Mouse (Mus musculus) thymus, postnatal 36 days (tissue): ENCODE results near the gene Sowahb.

Experiments
- DNase-seq, 2 experiments: peaks; one replicate each; pipeline ENCODE4 v3.0.0; 2022; ENCODE audit warnings: mixed read lengths in 2 of 2

Sowahb gene

GRCm38 (mm10) chr5:93044584-93045370, at the start of gene Sowahb:
Gene Sowahb, minus strand, starts transcription at chr5:93045022.
- DNase-seq, result peak; percentile 7

DNA sequence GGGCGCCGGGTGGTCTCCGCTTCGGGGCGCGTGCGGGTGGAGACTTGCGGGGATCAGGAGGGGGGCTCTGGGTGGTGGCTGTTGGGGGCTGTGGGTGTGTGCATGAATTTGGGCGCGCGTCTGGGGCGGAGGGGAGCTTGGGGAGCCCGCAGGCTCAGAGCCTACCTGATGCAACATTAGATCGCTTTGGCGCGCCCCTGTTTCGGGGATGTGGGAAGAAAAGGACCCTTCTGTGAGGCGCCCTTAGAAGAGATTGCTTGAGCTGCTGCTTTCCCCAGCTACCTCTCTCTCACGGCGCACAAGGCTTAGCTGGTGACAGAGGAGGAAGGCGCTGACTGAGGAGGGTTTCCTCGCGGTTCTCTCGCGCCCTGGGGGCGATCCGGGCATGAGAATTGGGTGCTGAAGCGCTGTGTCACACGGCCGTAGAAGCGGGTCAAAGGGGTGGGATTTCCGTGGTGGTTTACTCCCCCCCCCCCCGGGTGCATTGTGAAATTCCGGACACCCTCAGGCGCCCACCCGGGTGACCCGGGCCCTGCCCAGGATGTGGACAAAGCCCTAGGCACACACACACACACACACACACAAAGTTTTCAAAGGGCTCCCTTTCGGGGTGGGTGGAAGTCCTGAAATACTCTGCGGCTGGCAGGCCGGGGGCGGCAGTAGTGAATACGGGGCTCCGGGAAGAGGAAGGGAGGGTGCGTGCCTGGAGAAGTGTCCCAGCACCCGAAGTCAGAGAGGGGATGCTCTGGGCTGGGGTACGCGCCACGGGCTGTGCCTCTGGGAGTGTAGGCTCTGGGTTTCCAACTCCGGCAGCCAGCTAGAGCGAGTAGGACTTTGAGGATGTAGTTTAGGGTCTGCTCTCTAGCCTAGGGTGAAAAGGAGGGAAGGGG, 49.1 kb upstream of the Sowahb start:
- DNase-seq, result peak; percentile 53 to 61

GRCm38 (mm10) chr5:93092857-93093622, 48.2 kb upstream of the Sowahb start, which contains the start of gene Sept11:
Gene Sept11, plus strand, starts transcription at chr5:93093437.
- peak; percentile 90 to 92 for DNase-seq

DNA sequence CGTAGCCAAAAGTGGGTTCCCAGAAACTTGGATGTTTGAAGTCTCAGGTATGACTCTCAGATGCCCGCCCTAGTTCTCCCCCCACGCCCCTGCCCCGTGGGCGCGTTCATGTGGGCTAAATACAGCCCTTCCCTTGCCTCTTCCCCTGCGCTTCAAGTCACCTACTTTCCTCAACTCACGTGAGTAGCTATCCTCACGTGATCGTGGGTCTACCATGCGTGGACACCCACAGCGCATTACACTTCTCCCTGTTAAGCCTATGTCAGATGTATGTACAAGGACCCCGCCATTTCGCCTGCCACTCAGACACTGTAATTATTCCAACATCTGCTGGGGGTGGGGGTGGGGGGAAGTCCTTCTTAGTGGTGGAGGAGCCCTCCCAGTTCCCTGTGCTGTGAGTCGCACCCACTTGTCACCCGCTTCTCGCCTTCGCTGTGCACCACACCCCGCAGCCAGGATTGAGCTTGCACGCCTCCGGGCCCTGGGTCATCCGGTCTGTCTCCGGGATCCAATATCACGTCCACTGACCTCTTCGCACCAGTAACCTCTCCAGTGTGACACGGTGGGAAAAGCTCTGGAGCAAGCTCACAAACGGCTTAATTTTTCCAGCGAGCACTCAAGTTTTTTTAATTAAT, 47.4 kb upstream of the Sowahb start:
- DNase-seq, result peak; percentile 31 to 34

GRCm38 (mm10) chr5:93091266-93091665, 46.4 kb upstream of the Sowahb start:
- DNase-seq, result no peak

DNA sequence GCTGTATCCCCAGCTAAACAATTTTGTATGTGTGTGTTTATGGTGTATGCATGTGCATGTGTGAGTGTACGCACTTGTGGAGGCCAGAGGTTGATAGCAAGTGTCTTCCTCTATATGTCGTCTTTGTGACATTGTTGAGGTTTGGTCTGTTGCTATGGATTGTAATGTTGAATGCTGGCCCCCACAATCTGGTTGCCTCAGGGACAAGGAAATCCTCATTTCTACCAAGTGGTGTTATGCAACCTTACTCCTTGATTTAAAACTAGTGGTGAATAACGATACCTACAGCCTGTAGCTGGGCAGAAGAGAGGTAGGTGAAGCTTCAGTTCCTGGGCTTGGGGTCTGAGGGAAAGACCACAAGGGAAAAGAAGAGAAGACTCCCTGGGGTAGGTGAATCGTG, 41.1 kb upstream of the Sowahb start:
- no peak for DNase-seq

DNA sequence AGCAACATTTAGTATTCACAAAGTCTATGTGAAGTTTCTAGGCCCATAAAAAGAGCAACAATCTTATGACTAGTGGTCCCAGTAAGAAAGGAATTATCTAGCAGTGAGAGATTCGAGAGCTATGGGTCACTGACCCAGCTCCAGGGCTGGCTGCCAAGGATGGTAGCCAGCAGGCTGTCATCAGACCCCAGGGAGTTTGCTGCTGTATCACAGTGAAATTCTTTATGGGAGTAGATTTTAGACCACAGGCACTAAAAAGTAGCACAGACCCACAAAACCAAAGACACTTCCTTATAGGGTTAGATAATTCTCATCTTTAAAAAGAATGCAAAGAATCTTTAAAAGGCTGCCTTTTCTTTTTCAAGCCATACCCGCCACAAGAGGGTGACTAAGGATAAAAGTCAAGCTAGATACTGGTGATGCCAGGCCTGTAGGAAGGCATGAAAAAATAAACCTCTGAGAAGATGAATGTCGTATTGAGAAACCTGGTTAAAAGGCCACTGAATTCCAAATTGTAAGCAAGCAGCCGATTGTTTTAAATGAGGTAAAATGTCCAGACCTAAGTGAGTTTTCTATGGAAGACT, 40.3 kb upstream of the Sowahb start:
- DNase-seq, result no peak

DNA sequence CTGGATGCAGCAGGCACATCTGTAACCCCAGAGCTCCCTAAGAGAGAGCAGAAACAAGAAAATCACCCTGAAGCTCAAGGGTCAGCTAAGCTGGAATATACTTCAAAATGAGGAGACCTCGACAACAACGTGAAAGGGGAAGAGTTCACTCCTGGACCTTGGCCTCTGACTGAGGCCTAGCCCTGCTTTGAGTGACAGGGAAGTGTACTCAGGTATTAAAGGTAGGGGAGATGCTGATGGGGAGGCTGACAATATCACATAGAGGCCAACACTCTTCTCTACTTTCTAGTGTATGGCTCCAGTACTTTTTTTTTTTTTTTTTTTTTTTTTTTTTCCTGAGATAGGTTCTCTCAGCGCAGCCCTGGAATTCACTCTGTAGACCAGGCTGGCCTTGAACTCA, 34.8 kb upstream of the Sowahb start:
- no peak for DNase-seq

DNA sequence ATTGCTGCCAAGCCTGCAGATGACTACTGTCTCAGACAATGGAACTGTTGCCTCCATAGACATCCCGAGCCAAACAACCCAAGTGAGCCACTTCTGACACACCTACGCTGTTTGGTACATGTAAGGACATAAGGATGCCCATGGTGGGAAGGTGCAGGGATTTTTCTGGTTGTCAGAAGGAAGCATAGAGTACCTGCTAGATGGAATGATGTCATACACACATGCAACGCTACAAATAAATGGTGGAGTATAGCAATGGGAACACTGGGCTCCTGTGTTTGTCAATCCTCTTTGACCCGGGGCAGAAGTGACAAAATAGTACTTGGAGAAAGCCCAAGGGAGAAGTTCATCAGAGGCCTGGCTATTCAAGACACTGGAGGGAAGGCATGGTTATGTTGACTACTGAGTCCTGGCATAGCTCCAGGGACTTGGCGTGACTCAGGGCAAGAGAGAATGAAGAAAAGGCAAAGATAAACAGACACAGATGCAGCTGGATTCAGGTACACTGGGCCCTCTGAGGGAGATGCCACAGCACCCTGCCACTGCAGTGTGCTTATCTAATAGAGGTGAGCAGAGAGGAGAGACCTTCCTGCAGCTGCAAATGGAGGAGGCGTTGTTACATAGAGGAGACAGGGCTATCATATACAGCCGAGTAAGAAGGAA, 33.0 kb upstream of the Sowahb start:
- no peak for DNase-seq

DNA sequence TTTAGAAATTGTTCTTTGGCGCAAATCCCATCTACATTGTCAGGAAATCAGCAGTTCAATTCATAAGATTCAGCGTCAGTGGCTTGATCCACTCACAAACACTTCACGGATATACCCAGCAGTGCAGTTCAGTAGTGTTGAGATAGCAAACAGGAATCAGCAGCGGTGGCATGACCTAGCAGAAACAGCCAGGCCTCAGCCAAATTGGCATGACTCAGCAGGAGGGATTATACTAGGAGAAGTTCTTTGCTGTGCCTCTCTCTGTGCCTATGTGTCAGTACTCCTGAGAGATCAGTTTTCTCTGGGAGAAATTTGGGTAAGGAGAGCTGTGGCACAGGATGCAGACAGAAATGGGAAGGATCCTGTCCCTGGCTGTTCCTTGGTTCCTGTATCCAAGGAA, 16.0 kb upstream of the Sowahb start:
- no peak for DNase-seq

- no peak for DNase-seq
Measured at GRCm38 (mm10) chr5:93053606-93054397, 9.0 kb upstream of the Sowahb start.

- DNase-seq, result no peak
Measured at GRCm38 (mm10) chr5:93051951-93052350, 7.1 kb upstream of the Sowahb start.

- no peak for DNase-seq
Measured at GRCm38 (mm10) chr5:93051041-93051440, 6.2 kb upstream of the Sowahb start.

DNA sequence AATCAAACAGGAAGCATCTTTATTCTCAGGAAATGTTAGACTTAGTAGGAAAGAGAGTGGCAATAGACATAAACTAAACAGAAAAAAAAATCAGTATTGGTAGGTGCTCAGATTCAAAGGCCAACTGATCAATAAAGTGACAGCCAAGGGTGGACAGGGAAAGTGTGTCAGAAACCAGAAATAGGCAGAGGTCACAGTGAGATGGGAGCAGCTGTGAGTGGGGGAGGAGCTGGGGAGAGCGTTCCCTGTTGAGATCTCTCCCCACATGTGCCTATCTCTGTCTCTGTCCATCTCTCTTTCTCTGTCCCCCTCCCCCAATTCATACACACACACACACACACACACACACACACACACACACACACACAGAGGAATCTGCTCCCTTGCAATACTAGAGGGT, 5.1 kb upstream of the Sowahb start:
- no peak for DNase-seq

DNA sequence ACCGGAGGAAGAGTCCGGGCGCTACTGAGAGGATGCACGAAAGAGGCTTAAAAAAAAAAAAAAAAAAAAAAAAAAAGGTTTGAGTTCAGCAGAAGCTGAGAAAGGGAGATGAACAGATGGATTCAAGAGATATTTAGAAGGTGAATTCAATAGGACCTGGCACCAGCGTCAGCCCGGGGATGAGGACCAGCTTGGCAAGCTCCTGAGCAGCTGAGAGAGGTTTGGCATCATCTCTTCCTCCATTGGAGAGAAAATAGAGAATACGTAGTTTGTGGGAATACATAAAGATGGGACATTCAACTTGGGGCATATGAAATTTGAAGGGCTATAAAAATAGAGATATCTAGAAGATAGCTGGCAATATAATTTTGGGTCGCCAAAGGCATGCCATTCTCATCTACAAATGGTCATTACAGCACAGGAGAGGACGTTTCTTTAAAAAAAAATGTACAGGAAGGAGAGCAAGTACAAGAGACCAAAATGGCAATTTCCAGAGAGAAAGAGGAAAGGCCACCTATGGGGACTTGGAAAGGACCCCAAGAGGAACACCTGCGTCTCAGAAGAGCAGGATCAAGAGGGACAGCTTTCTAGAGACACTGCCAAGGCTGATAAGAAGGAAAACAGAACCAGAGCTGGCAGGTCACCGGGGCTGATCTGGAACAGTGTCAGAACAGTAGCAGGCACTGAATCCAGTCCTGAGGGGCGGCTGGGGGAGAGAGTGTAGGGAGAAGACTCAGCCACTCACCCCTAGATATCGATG, 3.8 kb upstream of the Sowahb start:
- DNase-seq, result no peak

DNA sequence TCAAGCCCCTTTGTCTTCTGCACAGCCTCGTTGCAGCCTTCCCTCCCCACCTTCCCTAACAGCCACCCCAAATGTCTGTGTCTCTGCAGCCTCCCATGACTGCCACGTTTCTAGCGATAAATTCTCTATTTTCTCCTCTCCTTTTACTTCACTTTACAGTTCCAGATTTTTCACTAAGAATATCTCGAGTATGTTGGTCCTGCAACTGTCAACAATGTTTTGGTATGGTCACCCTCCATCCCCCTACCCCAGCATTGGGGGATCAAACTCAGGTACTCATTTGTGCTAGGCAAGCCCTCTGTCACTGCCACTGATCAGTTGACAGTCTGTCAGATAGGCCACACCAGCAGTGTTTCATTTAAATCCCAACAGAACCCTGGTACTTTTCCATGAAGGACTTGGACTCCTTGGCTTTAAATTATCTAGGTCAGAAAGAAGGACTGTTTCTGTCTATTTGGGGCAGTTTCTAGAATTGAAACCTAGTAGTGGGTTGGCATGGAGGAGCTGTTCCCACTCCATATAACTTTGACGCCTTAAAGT, 1.6 kb upstream of the Sowahb start:
- DNase-seq, result no peak

GRCm38 (mm10) chr5:93045371-93045714, 521 bp upstream of the Sowahb start:
- DNase-seq, result no peak

- DNase-seq, result no peak
Measured at GRCm38 (mm10) chr5:93043688-93044583, 886 bp downstream of the Sowahb start.
